Mouse (Mus musculus): ENCODE measurements at regions not wholly inside any gene's neighbourhood (a gene's known extent, or its start where the extent isn't known, plus 50 kb on each side); places are given as distances from the start of the nearest gene placed in this dataset.

- no peak for TF ChIP-seq CTCF (conservative IDR thresholded peaks at IDR 0.05; ENCODE audit: insufficient read depth, insufficient read length, low read depth, low read length)
- no peak for TF ChIP-seq POLR2A (IDR thresholded peaks at IDR 0.05; ENCODE audit: low read depth, low read length)
These were observed 136.3 kb upstream of the Gm37988 start for GRCm38 (mm10) chr1:4671237-4672019.

Data from kidney, adult 2 months (tissue).